Mouse (Mus musculus) lung, adult 2 months (tissue): ENCODE results near the gene Sertad3. TPM values are rescaled to one million over a fixed set of nuclear protein-coding genes. Genes with fewer than 3 reads are reported as not detected.

Experiments
- DNase-seq: peaks from one replicate; pipeline ENCODE4 v3.0.0; 2022
- H3K4me1 ChIP-seq: fragments of 200-500 bp; 2 replicates; pipeline ENCODE4 v1.6.1; 2011; ENCODE audit warnings: low read length; ENCODE audit not compliant: control insufficient read depth, insufficient read depth
- H3K4me3 ChIP-seq: fragments of 200-500 bp; replicated peaks from 2 replicates; pipeline ENCODE3; 2011; ENCODE audit warnings: low read depth, mild to moderate bottlenecking, control low read depth, low read length; ENCODE audit errors: extremely low read depth
- CTCF ChIP-seq: fragments of 200-500 bp; IDR thresholded peaks from 2 replicates; pipeline ENCODE4 v1.5.1; 2011; ENCODE audit warnings: mild to moderate bottlenecking, low read length, control low read depth; ENCODE audit not compliant: insufficient read depth
- POLR2A ChIP-seq: fragments of 200-500 bp; IDR thresholded peaks from 2 replicates; pipeline ENCODE4 v1.6.1; 2011; ENCODE audit warnings: low read depth, mild to moderate bottlenecking, control low read depth, low read length, borderline replicate concordance; ENCODE audit errors: extremely low read depth
- WGBS: fragments of 180-500 bp; shearing (Covaris S2); methylation state at CpG from one replicate; pipeline ENCODE4 v1.1.7; 2018; 5-methylcytosine and 5-hydroxymethylcytosine counted together
- polyA plus RNA-seq: library from polyadenylated mRNA; depleted of rRNA; stranded (reverse); fragments of >200 nt; gene quantifications from 2 replicates; pipeline ENCODE4 v1.2.3, GENCODE M21; 2012

Gene Sertad3
- polyA plus RNA-seq, 1 experiment = 10.2 TPM

DNA sequence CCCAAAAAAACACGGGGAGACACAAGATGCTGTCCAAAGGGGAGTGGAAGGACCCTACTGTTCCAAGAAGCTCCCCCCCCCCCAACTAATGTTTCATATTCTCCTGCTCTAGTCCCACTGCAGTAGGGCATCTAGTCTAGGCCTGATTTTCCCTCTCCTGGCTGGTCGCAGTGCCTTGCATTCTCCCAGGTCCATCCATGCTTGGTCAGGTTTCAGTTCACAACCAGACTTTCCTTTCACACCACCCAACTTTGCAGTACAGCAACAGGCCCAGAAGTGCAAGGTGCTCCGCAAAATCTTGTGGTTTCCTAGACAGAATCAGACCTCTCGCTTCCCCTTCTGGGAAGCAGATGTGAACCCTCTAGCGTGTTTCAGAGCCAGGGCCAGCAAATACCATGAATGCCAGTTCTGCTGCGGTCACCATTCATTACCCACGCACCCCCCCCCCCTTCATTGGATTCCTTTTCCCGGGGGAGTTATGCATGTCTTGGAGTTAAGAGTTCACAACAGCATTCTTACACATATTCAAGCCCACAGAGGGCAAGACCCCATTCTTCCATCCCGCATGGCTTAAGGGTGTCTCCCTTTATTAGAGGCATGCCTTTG lies 33.3 kb downstream of the Sertad3 start:
- H3K4me3 ChIP-seq = no peak overlapping the region
- TF ChIP-seq POLR2A = no peak
- no peak for TF ChIP-seq CTCF
- WGBS = 25% methylated on average over 9 of the region's 9 CpGs
- no peaks in the 10 kb centered on the region for H3K4me1 ChIP-seq
- no peak for DNase-seq

GRCm38 (mm10) chr7:27507711-27508647 lies 34.4 kb downstream of the Sertad3 start:
- Histone ChIP-seq H3K4me1 (no peaks in the 10 kb centered on the region), H3K4me3 (peak overlapping the region; percentile 89)
- peak; percentile 99 for DNase-seq
- 2% methylated on average over 54 of the region's 54 CpGs for WGBS
- peak; percentile 95 for TF ChIP-seq POLR2A
- TF ChIP-seq CTCF = no peak

- DNase-seq = peak; percentile 51
- no peak for TF ChIP-seq POLR2A
- TF ChIP-seq CTCF = peak; percentile 80
- H3K4me3 ChIP-seq = no peak overlapping the region
- 18% methylated on average over 6 of the region's 6 CpGs for WGBS
- no peaks in the 10 kb centered on the region for H3K4me1 ChIP-seq
Measured at GRCm38 (mm10) chr7:27508648-27509005, 35.1 kb downstream of the Sertad3 start.

GRCm38 (mm10) chr7:27510809-27511208 lies 37.2 kb downstream of the Sertad3 start:
- Histone ChIP-seq H3K4me1 (no peaks in the 10 kb centered on the region), H3K4me3 (no peak overlapping the region)
- TF ChIP-seq POLR2A = no peak
- no peak for TF ChIP-seq CTCF
- no peak for DNase-seq
- WGBS = 97% methylated on average over 2 of the region's 2 CpGs

DNA sequence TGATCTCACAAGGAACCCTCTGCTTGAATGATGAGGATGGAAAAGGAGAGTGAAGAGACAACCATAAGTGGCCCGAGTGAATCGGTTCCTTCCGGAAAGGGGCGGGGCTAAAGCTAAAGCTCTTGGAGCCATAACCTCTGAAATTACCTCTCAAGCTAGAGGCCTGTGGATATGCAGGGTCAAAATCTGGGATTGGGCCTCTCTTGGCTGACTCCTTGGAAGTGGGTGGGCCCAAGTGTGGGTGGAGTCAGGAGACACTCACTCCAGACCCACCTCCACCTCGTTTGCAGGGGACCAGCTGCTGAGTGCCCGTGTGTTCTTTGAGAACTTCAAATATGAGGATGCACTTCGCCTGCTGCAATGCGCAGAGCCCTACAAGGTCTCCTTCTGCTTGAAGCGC lies 41.4 kb downstream of the Sertad3 start:
- DNase-seq = no peak
- 67% methylated on average over 9 of the region's 9 CpGs for WGBS
- no peaks in the 10 kb centered on the region for H3K4me1 ChIP-seq
- no peak overlapping the region for H3K4me3 ChIP-seq
- no peak for TF ChIP-seq POLR2A
- no peak for TF ChIP-seq CTCF

GRCm38 (mm10) chr7:27518314-27518713 lies 44.7 kb downstream of the Sertad3 start:
- 92% methylated on average over 9 of the region's 9 CpGs for WGBS
- Histone ChIP-seq H3K4me1 (0 out of 2 replicates have a peak, but pooled peaks cover 3% of the 10 kb centered on the region), H3K4me3 (no peak overlapping the region)
- TF ChIP-seq POLR2A = no peak
- no peak for TF ChIP-seq CTCF
- DNase-seq = no peak

GRCm38 (mm10) chr7:27520104-27520503 lies 46.5 kb downstream of the Sertad3 start:
- no peak overlapping the region for H3K4me3 ChIP-seq
- DNase-seq = no peak
- 0 out of 2 replicates have a peak, but pooled peaks cover 3% of the 10 kb centered on the region for H3K4me1 ChIP-seq
- TF ChIP-seq POLR2A (no peak), CTCF (no peak)

GRCm38 (mm10) chr7:27520599-27520998 lies 47.0 kb downstream of the Sertad3 start:
- no peak for DNase-seq
- WGBS = 17% methylated on average over 1 of the region's 1 CpGs
- no peak overlapping the region for H3K4me3 ChIP-seq
- 0 out of 2 replicates have a peak, but pooled peaks cover 3% of the 10 kb centered on the region for H3K4me1 ChIP-seq
- TF ChIP-seq CTCF (no peak), POLR2A (no peak)

GRCm38 (mm10) chr7:27522967-27523366 lies 49.4 kb downstream of the Sertad3 start, which contains the start of gene Hipk4:
Gene Hipk4, plus strand, starts transcription at chr7:27523267.
- 61% methylated on average over 5 of the region's 5 CpGs for WGBS
- TF ChIP-seq POLR2A = no peak
- no peak for TF ChIP-seq CTCF
- no peak for DNase-seq
- H3K4me1 ChIP-seq = 0 out of 2 replicates have a peak, but pooled peaks cover 3% of the 10 kb centered on the region
- H3K4me3 ChIP-seq = no peak within 1 kb of the TSS
